Mouse (Mus musculus): ENCODE measurements around the gene Ap2m1.
"Not testable (repeated sequence)": the region's sequence is repeated elsewhere in the genome, so short reads cannot be mapped to it uniquely, and the experiment has no call there.

Gene Ap2m1

GRCm38 (mm10) chr16:20535296-20536080, at the start of gene Ap2m1:
TSS of gene Ap2m1 (plus strand) at chr16:20535478.
- DNase-seq: peak; percentile 94

GRCm38 (mm10) chr16:20486048-20486447, 49.2 kb upstream of the Ap2m1 start:
- no peak for DNase-seq

- DNase-seq: no peak
These were observed 47.1 kb upstream of the Ap2m1 start for GRCm38 (mm10) chr16:20488151-20488550.

- DNase-seq: not testable (repeated sequence)
These were observed 46.5 kb upstream of the Ap2m1 start for GRCm38 (mm10) chr16:20488751-20489150.

- DNase-seq: no peak
These were observed 46.0 kb upstream of the Ap2m1 start for GRCm38 (mm10) chr16:20489233-20489632.

GRCm38 (mm10) chr16:20490581-20490980, 44.7 kb upstream of the Ap2m1 start:
- no peak for DNase-seq

GRCm38 (mm10) chr16:20491301-20491700, 44.0 kb upstream of the Ap2m1 start:
- DNase-seq: no peak

GRCm38 (mm10) chr16:20493452-20493851, 41.8 kb upstream of the Ap2m1 start:
- no peak for DNase-seq

GRCm38 (mm10) chr16:20496671-20497600, 38.3 kb upstream of the Ap2m1 start:
- DNase-seq: peak; percentile 73

GRCm38 (mm10) chr16:20497980-20498676, 37.1 kb upstream of the Ap2m1 start:
- DNase-seq: peak; percentile 39

- DNase-seq: peak; percentile 95
These were observed 36.4 kb upstream of the Ap2m1 start, which contains the start of gene Eif2b5 for GRCm38 (mm10) chr16:20498677-20499475. TSS of gene Eif2b5 (plus strand) at chr16:20498817.

GRCm38 (mm10) chr16:20506000-20506399, 29.3 kb upstream of the Ap2m1 start:
- DNase-seq: no peak

- peak; percentile 21 for DNase-seq
These were observed 25.9 kb upstream of the Ap2m1 start for GRCm38 (mm10) chr16:20509349-20509748.

GRCm38 (mm10) chr16:20511277-20511847, 23.9 kb upstream of the Ap2m1 start:
- DNase-seq: no peak

GRCm38 (mm10) chr16:20516032-20516431, 19.2 kb upstream of the Ap2m1 start:
- no peak for DNase-seq

- DNase-seq: peak; percentile 85
These were observed 18.5 kb upstream of the Ap2m1 start, which contains the start of gene Dvl3 for GRCm38 (mm10) chr16:20516726-20517201. TSS of gene Dvl3 (plus strand) at chr16:20516982.

GRCm38 (mm10) chr16:20517216-20517615, 18.1 kb upstream of the Ap2m1 start:
- peak; percentile 63 for DNase-seq

- DNase-seq: no peak
These were observed 17.4 kb upstream of the Ap2m1 start for GRCm38 (mm10) chr16:20517701-20518374.

- no peak for DNase-seq
These were observed 11.4 kb upstream of the Ap2m1 start for GRCm38 (mm10) chr16:20523886-20524285.

GRCm38 (mm10) chr16:20528779-20529178, 6.5 kb upstream of the Ap2m1 start:
- DNase-seq: no peak

- DNase-seq: no peak
These were observed 5.9 kb upstream of the Ap2m1 start for GRCm38 (mm10) chr16:20529375-20529774.

Data from thymus, postnatal 14 days (tissue).